Mouse (Mus musculus) testis, postnatal 14 days (tissue): ENCODE results near the gene Ifnz.
"Not testable (repeated sequence)": the region's sequence is repeated elsewhere in the genome, so short reads cannot be mapped to it uniquely, and the experiment has no call there.

Experiments used
- DNase-seq: peaks from one replicate; pipeline ENCODE4 v3.0.0; 2021; ENCODE audit warnings: low spot score

The Ifnz gene

DNA sequence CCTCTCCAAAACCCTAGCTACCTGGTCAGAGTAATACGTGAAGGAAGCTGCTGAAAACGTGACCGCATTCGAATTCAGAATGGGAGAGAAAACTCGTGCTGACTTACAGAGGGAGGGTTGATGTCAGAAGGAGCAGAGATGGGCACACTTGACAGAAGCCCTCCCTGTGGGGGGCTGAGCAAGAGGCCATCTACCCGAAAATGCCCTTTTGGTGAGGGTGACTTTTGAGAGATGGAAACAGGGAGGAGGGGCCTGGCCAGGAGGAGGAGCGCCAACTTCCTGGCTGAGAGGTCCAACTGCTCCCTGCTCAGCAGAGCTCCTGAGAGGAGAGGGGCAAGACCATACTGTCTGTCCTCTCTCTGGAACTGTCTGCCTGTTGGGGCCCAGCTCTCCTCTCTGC, at the start of gene Ifnz:
TSS of gene Ifnz (plus strand) at position 301 of the 400 bp plus-strand sequence.
- DNase-seq = not testable (repeated sequence)

DNA sequence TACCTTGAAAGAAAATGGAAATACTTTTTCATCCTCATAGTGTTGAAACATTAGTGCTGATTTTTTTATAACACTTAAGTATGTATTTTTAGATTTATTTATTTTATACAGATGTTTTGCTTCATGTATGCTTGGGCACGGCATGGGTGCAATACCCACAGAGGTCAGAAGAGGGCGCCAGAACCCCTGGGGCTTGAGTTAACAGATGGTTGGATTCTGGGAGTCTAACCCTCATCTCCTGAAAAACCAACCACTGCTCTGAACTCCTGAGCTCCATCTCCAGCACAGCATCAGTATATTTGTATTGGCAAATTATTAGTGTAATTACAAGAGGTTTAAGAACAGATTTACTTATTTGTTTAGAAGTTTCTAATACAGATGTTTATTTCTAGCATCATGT, 43.5 kb upstream of the Ifnz start:
- DNase-seq = peak; percentile 31

DNA sequence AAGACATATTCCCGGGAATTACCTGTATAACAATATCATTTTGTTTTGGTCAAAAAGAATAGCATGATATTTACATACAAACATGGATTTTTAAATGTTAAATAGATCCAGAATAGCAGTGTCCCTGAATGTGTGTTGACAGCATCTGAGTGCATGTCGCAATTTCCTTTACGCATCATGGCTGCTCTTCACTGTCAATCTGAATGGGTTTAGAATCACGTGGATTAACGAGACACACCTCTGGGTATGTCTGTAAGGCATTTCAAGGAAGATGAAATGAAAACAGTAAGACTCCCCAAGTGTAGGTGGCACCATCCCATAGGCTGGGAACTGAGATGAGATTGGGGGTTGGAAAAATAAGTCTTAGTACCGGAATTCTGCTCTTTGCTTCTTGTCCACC, 42.9 kb upstream of the Ifnz start:
- DNase-seq = no peak

DNA sequence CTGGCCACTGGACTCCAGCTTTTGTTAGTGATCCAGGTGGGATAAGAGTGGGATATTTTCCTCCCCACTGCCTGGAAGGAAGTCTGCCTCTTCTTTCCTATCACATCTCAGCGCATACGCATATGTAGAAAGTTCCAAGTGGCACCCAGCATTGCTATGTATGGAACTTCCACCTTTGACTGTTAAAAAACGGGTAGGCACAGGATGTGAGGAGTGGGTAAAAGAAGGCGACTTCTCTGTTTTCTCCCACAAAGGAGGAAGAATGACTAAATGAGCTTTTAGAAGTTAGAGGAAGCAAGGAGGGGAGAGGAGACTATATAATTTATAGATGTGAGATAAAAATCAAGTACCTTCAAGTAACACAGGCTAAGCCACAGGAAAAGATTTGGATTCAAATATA, 40.5 kb upstream of the Ifnz start:
- no peak for DNase-seq

DNA sequence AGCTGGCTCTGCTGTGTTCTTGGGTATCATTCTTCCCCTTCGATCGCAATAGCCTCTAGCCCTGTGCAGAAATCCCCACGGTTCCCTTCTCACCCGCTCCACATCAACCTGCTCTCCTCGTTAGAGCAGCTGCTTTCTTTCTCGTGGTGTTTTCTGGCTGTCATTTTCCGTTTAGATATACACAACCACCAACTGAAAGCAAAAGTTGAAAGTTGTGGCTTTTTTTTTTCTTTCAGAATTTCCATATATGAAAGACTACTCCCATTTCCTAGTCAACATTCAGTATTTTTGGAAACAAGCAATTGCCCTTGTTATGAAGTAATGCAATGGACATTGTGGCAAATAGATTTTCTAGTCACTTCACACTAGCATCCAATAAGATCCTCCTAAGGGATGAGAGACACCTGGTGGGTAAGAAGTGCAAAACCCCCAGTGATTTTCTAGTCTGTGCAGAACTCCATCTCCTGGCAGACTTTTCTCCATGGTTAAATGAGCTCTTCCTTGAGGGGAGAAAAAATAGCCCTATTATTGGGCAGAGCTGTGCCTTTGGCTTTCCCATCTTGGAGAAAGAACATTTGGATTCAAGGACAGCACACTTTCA, 39.1 kb upstream of the Ifnz start:
- DNase-seq = no peak

DNA sequence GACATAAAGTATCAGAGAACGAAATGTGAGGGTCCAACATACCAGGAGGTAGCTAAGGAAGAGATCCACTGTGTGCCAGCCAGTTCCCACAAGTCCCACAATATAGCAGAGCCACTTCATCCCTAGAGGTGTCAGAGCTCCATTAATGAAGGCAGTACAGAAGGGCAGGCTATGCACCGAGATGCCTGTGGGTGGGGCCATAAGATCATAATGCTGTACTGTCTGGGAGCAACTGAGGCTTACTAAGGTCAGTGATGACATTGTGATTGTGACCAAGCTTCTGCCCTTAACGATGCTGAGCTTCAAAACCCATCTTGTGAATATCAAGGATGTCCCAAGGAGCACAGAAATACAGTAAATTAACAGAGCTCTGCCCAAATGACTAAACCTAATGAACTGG, 37.7 kb upstream of the Ifnz start:
- no peak for DNase-seq

DNA sequence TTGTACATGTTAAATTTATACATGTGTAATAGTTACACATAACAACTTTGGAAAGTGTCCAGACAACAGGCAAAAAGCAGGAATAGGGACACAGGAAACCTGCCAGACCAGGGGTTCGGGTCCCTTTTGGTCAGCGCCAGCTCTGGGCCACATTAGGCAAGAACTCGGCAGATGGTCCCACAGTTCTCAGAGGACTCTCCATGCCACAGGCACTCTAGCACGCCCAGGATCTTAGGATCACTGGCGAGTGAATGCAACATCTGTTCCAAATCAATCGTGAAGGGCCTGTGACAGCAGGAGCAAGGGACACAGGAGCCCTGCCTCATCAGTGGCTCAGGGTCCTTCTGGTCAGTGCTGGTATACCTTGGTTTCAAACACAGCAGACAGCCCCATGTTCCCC, 32.0 kb upstream of the Ifnz start:
- DNase-seq = no peak

DNA sequence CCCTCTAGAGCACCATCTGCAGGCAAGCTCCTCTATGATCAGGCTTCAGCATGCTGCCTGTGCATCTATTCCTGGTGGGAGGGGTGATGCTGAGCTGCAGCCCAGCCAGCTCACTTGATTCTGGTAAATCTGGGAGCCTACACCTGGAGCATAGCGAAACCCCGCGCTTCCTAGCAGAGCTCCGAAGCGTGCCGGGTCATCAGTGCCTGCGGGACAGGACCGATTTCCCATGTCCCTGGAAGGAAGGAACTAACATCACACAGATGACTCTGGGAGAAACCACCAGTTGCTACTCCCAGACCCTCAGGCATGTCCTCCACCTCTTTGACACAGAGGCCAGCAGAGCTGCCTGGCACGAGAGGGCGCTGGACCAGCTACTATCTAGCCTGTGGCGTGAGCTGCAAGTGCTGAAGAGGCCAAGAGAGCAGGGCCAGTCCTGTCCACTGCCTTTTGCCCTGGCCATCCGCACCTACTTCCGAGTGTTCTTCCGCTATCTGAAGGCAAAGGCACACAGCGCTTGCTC, 27.1 kb upstream of the Ifnz start, which contains the start of gene Gm13271:
TSS of gene Gm13271 (plus strand) at position 51 of the 523 bp plus-strand sequence.
- DNase-seq = peak; percentile 78

DNA sequence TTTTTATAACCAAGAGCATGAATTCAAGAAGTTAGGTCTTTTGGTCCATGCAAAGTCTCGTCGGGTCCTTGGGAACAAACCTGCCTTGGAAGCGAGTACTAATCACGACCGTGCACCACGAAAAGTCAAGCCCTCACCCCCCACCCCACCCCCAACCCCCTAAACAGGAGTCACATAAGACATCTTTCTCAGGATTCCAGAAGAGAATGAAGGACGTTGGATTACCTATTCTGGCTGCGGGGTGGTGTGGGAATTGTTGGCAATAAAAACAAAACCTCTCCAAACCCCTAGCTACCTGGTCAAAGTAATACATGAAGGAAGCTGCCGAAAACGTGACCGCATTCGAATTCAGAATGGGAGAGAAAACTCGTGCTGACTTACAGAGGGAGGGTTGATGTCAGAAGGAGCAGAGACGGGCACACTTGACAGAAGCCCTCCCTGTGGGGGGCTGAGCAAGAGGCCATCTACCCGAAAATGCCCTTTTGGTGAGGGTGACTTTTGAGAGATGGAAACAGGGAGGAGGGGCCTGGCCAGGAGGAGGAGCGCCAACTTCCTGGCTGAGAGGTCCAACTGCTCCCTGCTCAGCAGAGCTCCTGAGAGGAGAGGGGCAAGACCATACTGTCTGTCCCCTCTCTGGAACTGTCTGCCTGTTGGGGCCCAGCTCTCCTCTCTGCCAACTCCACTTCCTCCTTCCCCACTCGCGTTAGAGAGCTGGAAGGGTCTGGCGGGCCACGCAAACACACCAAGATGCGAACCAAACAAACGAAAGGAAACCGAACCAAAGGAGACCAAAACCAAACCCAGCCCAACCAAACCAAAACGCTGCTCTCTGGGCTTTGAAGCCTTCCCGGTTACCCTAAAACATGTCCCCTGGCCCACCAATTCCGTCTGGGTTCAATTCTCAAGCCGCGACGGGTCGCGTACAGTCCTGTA, 25.1 kb upstream of the Ifnz start:
- DNase-seq = not testable (repeated sequence)

DNA sequence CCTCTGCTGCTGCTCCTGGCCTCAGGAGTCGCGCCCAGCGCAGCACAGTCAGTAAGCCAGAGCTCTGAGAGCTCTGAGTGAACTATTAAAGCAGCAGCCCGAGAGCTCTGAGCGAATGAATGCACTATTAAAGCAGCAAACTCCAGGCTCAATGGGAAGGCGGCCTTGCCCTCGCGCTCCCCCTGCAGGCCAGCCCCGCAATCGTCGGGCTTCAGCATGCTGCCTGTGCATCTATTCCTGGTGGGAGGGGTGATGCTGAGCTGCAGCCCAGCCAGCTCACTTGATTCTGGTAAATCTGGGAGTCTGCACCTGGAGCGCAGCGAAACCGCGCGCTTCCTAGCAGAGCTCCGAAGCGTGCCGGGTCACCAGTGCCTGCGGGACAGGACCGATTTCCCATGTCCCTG, 24.3 kb upstream of the Ifnz start:
- DNase-seq = peak; percentile 84

DNA sequence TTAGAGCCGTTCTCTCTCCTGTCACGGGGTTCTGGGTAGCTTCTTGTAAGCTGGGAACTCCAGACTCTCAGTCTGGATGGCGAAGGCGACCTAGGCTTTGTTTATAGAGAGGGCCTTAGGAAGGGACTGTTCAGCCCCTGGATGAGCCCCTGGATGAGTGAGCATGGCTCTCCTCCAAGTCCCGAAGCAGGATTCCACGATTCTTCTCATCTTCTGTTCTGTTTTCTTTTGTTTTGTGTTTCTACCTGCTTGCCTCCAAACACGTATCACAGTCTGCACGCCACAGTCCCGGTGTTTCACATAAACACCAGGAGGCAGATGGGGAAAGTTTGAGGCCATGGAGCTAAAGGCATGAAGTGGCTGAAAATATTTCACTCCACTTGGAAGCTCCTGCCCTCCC, 23.2 kb upstream of the Ifnz start:
- not testable (repeated sequence) for DNase-seq

DNA sequence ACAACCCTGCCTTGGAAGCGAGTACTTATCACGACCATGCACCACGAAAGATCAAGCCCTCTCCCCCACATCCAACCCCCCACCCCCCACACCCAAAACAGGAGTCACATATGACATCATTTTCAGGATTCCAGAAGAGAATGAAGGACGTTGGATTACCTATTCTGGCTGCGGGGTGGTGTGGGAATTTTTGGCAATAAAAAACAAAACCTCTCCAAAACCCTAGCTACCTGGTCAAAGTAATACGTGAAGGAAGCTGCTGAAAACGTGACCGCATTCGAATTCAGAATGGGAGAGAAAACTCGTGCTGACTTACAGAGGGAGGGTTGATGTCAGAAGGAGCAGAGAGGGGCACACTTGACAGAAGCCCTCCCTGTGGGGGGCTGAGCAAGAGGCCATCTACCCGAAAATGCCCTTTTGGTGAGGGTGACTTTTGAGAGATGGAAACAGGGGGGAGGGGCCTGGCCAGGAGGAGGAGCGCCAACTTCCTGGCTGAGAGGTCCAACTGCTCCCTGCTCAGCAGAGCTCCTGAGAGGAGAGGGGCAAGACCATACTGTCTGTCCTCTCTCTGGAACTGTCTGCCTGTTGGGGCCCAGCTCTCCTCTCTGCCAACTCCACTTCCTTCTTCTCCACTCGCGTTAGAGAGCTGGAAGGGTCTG, 22.2 kb upstream of the Ifnz start, which contains the start of gene Gm13283:
TSS of gene Gm13283 (plus strand) at position 510 of the 659 bp plus-strand sequence.
- peak; percentile 35 for DNase-seq

DNA sequence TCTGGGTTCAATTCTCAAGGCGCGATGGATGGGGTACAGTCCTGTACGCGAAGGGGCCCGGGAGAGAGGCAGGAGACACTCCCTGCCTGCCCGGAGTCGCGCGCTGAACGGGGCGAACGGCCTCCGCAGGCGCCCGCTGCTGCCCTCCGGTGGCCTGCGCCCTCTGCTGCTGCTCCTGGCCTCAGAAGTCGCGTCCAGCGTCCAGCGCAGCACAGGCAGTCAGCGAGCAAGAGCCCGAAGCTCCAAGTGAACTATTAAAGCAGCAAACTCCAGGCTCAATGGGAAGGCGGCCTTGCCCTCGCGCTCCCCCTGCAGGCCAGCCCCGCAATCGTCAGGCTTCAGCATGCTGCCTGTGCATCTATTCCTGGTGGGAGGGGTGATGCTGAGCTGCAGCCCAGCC, 21.5 kb upstream of the Ifnz start:
- DNase-seq = peak; percentile 63

DNA sequence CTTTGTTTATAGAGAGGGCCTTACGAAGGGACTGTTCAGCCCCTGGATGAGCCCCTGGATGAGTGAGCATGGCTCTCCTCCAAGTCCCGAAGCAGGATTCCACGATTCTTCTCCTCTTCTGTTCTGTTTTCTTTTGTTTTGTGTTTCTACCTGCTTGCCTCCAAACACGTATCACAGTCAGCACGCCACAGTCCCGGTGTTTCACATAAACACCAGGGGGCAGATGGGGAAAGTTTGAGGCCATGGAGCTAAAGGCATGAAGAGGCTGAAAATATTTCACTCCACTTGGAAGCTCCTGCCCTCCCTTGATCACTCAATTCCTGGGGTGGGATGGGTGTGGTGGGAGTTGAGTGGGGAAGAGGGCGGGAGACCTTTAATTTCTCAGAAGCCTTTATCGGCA, 20.2 kb upstream of the Ifnz start:
- DNase-seq = peak; percentile 73

DNA sequence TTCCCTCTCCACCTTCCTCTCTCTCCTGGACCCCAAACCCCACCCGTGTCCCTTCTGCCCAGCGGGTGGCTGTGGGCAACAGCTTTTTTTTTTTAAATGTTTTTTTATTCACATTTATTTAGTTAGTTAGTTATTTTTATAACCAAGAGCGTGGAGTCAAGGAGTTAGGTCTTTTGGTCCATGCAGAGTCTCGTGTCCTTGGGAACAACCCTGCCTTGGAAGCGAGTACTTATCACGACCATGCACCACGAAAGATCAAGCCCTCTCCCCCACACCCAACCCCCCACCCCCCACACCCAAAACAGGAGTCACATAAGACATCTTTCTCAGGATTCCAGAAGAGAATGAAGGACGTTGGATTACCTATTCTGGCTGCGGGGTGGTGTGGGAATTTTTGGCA, 19.6 kb upstream of the Ifnz start:
- not testable (repeated sequence) for DNase-seq

DNA sequence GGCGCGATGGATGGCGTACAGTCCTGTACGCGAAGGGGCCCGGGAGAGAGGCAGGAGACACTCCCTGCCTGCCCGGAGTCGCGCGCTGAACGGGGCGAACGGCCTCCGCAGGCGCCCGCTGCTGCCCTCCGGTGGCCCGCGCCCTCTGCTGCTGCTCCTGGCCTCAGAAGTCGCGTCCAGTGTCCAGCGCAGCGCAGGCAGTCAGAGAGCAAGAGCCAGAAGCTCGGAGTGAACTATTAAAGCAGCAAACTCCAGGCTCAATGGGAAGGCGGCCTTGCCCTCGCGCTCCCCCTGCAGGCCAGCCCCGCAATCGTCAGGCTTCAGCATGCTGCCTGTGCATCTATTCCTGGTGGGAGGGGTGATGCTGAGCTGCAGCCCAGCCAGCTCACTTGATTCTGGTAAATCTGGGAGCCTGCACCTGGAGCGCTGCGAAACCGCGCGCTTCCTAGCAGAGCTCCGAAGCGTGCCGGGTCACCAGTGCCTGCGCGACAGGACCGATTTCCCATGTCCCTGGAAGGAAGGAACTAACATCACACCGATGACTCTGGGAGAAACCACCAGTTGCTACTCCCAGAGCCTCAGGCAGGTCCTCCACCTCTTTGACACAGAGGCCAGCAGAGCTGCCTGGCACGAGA, 18.4 kb upstream of the Ifnz start:
- peak; percentile 40 for DNase-seq

DNA sequence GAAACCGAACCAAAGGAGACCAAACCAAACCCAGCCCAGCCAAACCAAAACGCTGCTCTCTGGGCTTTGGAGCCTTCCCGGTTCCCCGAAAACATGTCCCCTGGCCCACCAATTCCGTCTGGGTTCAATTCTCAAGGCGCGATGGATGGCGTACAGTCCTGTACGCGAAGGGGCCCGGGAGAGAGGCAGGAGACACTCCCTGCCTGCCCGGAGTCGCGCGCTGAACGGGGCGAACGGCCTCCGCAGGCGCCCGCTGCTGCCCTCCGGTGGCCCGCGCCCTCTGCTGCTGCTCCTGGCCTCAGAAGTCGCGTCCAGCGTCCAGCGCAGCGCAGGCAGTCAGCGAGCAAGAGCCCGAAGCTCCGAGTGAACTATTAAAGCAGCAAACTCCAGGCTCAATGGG, 8.4 kb upstream of the Ifnz start, which contains the start of gene Gm13290:
TSS of gene Gm13290 (plus strand) at position 301 of the 400 bp plus-strand sequence.
- DNase-seq = not testable (repeated sequence)

DNA sequence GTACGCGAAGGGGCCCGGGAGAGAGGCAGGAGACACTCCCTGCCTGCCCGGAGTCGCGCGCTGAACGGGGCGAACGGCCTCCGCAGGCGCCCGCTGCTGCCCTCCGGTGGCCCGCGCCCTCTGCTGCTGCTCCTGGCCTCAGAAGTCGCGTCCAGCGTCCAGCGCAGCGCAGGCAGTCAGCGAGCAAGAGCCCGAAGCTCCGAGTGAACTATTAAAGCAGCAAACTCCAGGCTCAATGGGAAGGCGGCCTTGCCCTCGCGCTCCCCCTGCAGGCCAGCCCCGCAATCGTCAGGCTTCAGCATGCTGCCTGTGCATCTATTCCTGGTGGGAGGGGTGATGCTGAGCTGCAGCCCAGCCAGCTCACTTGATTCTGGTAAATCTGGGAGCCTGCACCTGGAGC, 5.3 kb upstream of the Ifnz start, which contains the start of gene Gm13289:
TSS of gene Gm13289 (plus strand) at position 301 of the 400 bp plus-strand sequence.
- not testable (repeated sequence) for DNase-seq

DNA sequence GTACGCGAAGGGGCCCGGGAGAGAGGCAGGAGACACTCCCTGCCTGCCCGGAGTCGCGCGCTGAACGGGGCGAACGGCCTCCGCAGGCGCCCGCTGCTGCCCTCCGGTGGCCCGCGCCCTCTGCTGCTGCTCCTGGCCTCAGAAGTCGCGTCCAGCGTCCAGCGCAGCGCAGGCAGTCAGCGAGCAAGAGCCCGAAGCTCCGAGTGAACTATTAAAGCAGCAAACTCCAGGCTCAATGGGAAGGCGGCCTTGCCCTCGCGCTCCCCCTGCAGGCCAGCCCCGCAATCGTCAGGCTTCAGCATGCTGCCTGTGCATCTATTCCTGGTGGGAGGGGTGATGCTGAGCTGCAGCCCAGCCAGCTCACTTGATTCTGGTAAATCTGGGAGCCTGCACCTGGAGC, 2.4 kb upstream of the Ifnz start, which contains the start of gene Gm13272:
TSS of gene Gm13272 (plus strand) at position 301 of the 400 bp plus-strand sequence.
- not testable (repeated sequence) for DNase-seq

DNA sequence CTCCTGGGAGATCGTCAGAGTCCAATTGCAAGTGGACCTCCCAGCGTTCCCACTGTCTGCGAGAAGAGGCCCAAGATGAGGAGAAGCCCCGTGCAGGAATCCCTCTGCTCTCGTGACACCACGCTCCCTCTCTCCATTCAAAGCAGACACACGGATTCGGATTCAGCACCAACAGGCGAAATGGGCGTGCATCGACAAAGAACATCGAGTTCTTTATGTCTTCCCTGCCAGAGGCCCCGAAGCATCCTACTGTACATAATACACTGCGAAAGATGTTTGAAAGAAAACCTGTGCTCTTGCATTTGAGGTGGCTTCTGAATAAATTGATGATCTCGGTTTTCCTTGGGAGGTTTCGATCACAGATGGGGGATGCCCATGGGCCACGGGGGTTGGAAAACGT, 1.6 kb upstream of the Ifnz start:
- DNase-seq = not testable (repeated sequence)

DNA sequence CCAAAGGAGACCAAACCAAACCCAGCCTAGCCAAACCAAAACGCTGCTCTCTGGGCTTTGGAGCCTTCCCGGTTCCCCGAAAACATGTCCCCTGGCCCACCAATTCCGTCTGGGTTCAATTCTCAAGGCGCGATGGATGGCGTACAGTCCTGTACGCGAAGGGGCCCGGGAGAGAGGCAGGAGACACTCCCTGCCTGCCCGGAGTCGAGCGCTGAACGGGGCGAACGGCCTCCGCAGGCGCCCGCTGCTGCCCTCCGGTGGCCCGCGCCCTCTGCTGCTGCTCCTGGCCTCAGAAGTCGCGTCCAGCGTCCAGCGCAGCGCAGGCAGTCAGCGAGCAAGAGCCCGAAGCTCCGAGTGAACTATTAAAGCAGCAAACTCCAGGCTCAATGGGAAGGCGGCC, 404 bp downstream of the Ifnz start:
- not testable (repeated sequence) for DNase-seq

DNA sequence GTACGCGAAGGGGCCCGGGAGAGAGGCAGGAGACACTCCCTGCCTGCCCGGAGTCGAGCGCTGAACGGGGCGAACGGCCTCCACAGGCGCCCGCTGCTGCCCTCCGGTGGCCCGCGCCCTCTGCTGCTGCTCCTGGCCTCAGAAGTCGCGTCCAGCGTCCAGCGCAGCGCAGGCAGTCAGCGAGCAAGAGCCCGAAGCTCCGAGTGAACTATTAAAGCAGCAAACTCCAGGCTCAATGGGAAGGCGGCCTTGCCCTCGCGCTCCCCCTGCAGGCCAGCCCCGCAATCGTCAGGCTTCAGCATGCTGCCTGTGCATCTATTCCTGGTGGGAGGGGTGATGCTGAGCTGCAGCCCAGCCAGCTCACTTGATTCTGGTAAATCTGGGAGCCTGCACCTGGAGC, 3.5 kb downstream of the Ifnz start, which contains the start of gene Gm13276:
TSS of gene Gm13276 (plus strand) at position 301 of the 400 bp plus-strand sequence.
- not testable (repeated sequence) for DNase-seq
